Mouse (Mus musculus) urinary bladder, postnatal 10 days (tissue): ENCODE measurements around the gene Ptprm.

ENCODE experiments used
- DNase-seq: peaks from one replicate; pipeline ENCODE4 v3.0.0; 2022; ENCODE audit warnings: low spot score

Gene Ptprm

DNA sequence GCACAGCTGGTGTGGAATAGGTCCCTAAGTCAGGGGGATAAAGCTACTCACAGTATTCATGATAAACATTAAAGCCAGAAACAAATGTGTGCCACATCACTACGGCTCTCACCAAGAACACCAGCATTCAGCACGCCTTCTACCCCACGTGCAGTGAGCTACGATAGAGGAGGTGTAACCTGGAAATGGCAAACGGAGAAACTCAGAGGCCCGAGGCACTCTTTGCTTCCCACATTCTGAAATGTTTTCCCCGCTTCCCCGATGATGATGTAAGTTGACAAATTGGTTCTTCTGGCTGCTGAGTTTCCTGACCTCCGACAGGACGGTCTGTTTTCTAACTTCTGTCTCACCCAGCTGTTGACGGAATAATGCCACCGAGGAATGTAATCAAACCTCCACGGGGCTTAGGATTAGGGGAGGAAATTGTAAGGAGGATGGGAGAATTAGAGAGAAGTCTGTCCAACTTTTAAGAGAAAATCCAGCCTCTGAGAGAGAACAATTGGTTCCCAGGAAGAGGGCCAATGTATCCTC lies 72.6 kb downstream of the Ptprm start:
- DNase-seq, result no peak

DNA sequence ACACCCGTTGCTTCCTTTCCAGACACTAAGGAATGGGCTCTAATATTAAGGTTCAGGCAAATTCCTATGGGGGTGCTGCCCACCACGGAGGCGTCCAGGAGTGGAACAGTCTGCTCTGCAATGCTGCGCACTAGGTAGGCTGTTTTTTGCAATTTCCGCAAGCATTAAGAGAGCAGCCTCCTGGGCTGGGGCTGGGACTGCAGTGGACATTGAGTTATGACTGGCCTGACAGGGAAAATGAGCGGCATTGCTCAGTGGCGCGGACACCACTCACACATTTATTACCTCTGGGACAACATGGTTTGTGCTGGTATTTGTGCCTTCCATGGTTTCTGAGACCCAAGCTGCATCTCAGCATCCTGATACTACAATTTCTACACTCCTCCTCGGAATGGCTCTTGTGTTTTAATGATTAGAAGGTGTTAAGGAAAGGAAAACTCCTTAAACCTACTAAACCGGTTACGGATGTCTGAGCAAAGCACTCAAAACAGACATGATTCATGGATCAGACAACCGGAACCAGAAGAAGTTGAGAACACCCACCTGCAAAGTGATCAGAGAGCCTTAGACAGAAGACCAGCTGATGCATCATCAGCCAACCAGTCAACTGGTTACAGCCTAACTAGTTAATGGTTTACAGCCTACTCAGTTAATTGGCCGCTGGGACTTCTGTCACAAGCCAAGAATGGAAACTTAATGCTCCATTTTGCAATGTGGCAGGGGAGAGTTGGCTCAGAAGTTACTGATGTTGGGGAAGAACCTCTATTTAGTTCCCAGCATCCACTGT lies 76.9 kb downstream of the Ptprm start:
- no peak for DNase-seq

DNA sequence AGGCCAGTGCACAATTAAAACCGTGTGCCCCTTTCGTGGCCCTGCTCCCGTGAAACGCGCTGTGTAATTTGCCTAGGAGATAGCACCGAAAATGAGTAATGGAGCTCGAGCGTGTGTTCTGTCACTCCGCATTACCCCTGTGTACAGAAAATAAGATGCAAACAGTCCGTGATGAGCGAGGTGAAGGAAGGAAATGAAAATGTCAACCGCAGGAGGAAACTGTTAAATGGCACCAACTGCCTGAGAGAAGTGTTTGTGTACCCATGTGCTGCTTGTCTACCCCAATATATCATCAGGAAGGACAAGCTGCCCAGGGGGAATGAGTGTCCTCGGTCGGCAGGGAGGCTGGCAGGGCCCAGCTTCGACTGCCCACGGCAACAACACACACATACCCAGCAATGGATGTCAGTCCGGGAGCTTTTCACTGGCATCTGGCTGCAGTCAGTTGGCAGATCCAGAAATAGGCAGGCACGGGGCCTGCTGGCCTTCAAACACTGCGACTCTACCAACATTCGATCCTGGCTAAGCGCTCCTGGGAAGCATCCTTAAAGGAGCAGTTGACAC lies 79.6 kb downstream of the Ptprm start:
- no peak for DNase-seq

DNA sequence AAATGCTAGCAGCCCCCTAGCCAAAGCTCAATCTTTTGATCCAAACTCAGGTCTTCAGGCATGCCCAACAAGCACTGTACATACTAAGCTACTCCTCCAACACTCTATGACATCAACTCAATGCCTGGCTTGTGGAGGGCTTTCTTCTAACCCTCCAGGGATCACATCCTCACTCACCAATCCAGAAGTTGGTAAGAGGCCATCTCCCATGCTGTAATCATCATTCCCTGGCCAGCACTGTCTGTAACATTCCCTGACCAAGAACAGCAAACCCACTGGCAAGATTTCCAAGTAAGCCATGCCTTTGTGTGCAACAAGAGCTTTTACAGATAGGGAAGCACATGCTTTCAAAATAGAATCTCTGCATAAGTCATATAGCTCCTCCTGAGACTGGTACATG lies 81.3 kb downstream of the Ptprm start:
- DNase-seq, result no peak

DNA sequence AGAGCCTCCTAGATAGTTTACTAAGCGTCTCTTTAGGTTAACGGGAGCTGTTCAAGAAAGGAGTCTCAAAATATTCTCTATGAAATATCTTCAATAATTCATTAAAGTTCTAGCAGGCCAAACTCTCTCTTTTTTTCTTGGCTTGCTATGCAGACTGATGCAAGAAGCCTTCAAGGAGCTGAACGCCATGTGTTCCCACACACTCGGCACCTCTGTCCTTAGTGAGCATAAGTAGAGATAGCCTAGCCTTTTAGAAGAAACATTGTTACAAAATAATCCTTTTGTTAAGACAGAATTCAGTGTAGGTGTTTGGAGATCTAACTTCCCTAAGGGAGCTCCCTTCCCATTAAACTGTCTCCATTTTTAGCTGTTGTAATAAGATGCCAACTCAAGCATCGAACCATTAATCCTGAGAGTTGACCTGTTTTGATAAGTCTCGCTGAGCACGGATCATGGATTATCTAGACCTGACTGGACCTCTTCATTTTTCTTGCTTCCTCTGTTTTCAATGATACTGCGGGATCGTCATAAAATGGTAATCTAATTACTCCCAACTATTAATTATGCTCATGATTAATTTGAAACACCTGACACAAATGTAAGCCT lies 85.7 kb downstream of the Ptprm start:
- no peak for DNase-seq

DNA sequence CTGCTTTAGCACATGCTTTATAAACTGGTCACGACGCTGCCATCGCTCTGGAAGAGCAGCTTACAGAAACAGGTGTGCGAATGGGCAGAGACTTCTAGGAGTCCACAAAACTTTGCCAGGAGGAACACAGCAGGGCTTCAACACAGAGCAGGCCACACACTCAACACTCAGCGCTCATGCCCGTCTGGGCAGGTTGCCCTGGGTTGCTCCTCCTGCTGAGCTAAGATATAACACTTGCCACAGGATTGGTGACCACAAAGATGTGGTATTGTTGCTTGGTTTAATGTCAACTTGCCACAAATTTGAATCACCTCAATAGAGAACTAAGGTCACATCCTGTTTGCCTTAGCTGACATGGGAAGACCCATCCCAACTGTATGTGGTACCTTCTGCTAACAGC lies 88.0 kb downstream of the Ptprm start:
- no peak for DNase-seq

DNA sequence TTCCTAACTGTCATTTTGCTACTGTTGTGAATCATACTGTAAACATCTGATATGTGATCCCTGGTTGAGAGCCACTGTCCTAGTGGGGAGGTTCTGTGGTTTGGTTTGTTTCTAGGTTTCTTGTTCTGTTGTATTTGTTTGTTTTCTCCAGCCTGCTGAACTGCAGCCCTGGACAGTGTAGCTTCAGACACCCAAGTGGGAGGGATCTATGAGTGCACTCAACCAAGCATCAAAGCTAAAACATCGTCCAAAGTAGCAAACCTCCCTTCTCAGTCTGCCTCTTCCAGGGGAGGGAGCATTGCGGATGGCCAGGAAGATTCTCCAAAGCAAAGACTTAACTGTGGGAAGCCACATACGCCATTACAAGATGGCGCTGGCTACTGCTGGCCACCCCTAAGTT lies 88.7 kb downstream of the Ptprm start:
- DNase-seq, result no peak

DNA sequence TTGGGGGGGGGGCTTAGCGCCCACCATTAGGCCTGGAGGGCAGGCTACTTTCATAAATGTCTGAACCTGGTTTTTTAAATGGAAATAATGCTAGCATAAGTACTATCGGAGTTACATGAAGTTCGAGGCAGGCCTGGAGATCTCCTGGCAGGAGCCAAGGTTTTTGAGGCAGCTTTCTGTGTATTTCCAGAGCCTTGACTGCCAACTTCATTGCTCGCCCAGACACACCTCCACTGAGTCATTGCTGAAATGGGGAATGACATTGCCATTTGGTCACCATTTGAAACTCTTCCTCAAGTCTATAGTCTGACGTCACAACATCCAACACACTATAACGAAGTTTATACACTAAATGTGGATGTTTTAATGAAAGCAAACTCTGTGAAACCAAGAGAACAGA lies 89.5 kb downstream of the Ptprm start:
- DNase-seq, result no peak

DNA sequence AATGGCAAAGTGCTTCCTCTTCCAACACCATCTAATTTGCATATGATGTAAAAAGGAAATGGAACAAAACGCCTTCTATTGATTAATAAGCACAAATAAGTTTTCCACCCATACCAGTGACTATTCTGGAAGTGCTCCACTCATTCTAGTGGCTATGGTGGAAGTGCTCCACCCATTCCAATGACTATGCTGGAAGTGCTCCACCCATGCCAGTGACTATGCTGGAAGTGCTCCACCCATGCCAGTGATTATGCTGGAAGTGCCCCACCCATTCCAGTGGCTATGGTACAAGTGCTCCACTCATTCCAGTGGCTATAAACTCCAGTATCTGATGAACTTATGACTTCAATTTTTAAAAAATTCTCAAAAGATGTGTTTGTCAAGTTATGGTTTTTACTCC lies 91.2 kb downstream of the Ptprm start:
- DNase-seq, result no peak

DNA sequence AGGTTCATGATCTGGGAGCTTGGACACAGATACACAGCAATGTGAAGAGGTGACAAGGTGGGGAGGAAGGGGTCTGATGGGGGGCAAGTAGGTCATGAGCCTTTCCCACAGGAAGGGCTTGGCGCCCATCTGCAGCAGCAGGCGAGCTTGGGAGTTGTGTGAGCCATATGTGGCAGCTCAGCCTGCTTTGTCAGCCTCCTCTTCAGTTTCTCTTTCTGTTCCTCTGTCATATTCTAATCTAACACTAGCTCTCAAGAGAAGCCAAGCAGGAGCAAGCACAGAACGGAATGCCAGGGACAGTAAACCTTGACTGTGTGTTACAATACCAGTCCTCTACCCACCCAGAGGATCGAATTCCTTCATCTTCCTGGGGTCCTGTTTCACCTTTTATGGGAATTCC lies 94.2 kb downstream of the Ptprm start:
- no peak for DNase-seq

DNA sequence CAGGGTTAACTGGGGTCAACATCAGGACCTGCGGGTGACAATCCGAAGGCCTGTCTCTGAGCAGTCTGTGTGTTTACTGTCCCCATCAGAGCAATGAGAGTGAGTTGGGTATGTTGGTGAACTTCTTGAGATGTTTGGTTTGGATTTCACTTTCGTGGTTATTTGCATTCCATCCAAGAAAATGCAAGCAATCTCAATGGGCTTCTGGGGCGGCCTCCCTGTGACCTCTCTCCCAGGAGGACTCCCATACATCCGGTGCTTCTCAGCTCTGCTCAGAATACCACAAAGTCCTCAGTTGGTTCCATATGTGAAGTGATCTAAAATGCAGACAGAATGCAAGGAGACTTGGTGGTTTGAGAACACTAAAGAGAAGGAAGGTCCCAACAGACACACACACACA lies 96.5 kb downstream of the Ptprm start:
- no peak for DNase-seq

DNA sequence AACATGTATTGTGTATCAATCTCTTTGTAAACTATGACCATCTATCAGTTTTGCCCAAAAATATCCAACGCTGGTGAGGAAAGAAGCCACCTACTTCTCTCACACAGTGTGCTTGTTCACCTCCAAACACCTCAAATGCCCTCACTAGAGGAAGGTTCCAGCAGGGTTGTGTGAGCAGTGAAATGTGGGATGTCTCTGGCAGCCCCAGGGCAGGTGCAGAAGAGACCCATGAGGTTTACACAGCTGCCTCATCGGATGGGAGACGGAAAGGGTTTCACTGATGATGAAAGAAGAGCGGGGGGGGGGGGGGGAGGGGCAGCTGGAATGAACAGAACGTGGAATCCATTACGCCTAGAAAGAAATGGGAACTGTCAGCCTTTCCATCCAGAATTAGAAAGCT lies 98.1 kb downstream of the Ptprm start:
- DNase-seq, result no peak

DNA sequence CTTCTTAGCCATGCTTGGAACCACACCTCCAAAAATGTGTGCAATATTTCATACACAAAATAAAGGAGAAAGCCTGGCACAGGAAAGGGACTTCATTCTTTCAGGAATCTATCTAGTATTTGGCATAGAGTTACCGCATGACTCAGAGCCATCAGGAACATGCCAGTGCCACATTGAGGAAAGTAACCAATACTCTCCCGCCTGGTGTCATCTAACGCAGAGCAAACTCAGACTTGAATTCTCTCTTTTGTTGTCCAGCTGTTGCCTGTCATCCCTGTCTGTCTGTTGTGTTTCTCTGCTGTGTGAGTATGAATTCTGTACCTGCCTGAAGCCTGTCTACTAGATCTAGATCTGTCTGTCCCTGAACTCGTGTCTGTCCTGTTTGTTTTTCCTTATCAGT lies 100.8 kb downstream of the Ptprm start:
- no peak for DNase-seq

DNA sequence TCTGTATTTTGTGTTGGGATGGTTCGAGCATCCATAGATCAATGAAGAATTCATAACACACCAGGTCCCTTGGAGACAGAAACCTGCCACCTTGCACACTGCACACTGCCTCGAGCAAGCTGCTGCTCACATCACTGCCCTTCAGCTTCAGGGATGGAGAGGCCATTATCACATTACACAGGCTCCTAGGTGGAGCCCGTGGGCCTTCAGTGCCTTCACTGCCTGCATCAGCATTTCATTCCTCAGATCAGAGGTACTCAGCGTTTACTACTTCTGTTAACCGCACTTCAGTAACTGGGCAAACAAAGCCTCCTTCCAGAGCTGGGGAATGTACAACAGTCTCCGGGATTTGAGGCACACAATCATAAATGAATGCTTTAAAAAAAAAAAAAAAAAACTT lies 101.3 kb downstream of the Ptprm start:
- no peak for DNase-seq

DNA sequence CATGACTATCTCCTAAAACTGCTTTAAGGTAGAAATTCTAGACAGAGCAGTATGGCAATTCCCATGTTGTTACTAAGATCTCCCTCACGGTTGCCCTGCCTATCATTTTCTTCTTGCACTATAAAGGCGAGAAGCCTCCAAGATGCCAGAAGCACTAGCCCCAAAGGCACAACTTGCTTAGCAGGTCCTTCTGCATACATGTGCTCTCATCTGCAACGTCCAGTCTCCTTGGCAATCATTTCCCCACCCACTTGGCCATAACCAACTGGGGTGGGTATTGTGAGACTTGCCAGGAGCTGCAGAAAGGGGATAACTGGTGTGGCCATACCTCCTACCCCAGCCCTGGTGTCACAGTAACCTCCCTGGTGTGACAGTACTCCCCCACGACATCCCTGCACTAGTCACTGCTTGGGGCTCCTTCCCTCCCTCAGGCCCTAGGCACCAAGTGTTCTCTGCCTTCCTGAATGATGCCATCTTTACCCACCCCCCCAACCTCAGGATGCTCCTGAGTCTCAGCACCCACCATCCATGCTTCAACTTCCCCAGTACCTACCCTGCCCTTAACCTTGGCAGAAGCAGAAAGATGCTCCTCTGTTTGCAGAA lies 108.9 kb downstream of the Ptprm start:
- DNase-seq, result no peak

DNA sequence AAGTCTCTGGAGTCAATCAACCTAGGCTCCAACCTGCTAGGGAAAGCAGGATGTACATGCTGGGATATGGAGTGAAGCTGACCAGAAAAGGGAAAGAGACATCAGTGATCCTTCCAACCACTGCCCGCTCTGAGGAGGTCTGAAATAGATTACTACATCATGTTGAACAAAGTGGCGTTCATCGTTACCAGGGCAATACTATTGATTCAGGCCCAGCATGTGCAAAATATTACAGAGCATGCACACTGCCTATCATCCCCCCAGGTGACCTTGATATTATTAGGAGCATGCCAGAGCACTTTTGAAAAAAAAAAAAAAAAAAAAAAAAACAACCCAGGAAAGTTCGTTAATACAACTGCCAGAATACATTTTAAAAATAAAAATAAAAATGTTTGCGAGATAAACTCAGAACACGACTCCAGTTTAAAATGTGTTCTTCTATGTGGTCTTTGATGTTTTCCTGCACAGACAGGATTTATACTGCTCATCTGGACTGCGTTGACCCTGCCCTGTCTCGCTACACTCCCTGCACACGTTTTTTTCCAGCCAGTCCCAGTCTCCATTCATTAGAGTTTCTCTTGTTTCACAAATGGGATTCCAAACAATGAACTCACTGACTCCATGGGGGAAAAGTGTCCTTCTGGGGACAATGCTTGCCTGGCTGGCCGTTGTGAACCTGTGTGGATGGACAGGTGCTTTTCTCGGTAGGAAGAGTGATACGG lies 111.3 kb downstream of the Ptprm start:
- no peak for DNase-seq

DNA sequence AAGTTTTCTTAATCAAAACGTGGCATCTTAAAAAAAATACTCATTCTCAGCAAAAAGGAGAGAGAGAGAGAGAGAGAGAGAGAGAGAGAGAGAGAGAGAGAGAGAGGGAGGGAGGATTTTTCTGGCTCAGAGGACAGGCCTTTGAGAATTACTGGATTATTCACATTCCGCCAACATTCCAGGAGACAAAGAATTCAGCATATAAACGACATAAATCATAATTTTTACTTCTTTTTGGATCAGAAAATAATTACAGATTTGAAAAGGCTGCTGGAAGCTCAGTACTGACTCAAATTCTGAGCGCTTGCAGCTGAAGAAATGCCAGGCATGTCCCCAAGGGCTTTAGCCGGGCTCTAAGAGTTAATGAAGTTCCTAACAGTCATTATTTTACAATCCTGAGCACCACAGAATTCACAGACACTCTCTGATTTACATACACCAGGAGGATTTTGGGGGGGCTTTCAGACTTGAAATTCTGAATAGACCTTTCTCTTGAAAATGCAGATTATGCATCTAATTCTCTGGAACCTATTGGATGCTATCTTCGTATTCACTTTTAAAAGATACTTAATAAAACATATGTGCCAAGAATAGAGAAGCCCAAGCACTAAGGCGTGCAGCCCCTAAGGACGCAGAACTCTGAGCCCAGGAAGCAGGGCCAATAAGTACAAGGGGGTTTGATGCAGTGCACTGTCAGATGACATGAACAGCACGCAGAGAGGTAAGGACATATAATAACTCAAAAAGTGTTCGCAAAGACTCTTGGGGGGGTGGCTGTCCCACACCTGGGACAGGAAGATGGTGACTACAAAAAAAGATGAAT lies 112.1 kb downstream of the Ptprm start:
- no peak for DNase-seq

DNA sequence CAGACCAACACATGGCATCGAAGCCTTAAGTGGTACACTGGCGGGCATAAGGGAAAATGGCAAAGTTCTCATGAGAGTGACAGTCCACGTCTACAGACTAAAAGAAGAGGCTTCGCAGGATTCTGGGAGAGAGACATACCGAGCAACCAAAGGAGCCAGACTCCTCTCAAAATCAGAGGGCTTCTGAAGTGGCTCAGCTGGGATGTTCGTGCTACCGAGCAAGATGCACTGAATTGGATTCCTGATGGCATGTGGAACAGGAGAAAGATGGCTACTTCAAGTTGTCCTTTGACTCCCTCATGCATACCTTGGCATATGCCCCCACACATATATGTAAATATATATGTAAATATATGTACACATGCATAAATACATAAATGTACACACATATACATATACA lies 115.4 kb downstream of the Ptprm start:
- DNase-seq, result no peak

DNA sequence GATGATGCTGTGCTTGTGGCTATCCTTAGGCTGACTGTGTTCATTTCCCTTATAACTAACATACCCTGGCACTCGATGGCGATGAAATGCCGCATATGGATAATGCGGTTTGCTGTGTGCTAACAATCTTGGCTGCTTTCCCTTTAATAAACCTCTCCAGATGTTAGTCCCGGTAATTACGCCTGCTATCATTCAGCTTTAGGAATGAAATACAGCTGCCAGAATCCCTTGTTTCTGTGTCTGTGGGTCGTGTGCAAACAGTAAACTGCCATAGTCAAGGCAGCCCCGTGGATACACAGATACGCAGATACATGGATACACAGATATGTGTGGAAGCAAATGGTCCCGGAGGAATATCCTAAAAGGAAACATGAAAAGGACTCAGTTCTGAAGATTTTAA lies 116.8 kb downstream of the Ptprm start:
- DNase-seq, result no peak

DNA sequence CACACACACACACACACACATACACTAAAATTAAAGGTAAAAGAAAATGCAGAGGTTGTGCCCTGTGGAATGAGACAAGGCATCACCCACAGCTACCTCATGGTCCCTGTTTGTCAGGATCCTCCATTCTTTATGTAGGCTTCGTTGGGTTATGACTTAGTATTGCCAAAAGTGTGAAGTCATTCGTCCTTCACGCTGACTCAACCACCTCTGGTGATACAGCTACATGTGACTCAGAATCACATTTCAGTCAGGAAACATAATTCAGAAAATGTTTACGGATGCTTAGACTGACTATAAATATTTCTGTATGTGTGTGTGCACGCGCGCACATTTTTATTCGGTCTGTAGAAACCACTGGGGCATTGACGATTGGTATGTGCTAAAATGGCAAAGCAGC lies 121.2 kb downstream of the Ptprm start:
- no peak for DNase-seq

DNA sequence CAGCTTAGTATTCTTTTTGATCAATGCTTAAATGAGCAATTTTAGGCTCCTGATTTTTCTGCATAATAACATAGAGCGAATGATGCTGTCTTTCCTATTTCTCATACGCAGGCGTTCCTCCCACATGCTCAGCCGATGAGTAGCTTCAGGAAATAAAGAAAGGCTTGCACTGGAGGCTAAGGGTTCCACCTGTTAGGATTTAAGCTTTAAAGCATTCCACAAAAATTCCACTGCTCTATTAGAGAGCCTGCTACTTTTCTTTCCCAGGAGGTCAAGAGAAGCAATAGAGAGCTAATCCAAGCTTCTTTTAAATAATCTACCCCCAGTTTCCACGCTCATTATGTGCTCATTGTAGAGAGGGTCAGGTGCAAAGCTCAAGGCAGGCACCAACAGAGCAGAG lies 127.3 kb downstream of the Ptprm start:
- DNase-seq, result no peak

DNA sequence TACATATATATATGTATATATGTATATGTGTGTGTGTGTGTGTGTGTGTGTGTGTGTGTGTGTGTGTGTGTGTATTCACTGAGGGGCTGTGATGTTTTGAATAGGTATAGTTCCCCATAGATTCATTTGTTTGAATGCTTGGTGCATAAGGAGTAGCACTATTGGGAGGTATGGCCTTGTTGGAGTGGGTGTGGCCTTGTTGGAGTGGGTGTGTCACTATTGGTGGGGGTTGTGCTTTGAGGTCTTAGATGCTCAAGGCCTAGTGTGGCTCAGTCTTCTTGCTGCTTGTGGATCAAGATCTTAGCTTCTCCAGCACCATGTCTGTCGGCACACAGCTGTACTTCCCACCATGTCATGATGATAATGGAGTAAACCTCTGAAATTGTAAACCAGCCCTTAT lies 138.9 kb downstream of the Ptprm start:
- DNase-seq, result no peak
